Mouse (Mus musculus): ENCODE measurements around the gene Gnl3. TPM values are rescaled to one million over a fixed set of nuclear protein-coding genes. Genes with fewer than 3 reads are reported as not detected.

Gnl3 gene
- polyA plus RNA-seq, 1 experiment from 2014 or later = 107 TPM

DNA sequence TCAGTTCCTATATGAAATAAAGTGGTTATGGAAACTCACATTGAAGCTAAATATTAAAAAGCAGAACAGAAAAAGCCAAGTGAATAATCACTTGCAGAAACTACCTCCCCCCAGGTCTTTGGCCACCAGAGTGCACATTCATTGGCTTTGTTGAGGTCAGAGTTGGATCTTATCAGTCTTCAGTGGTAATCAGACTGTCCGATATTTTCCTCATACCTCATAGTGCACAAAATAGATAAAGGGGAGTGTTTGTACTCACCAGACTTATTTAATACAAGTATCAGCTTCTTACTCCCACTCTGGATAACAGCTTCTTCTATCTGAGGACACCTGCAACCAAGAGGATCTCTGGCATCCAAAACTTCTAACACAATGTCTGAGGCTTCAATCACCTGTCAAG is 2.9 kb downstream of the Gnl3 start:
- Histone ChIP-seq H3K27me3 (replicated peaks; ENCODE audit: control insufficient read depth, insufficient read depth, low read length) (no peaks in the 10 kb centered on the region), H3K9me3 (ENCODE audit: control insufficient read depth, low read length) (no peaks in the 10 kb centered on the region), H3K36me3 (ENCODE audit: control insufficient read depth, insufficient read depth, low read length) (peaks cover 68% of the 10 kb centered on the region), H3K27ac (replicated peaks; ENCODE audit: low read depth, low read length) (no peak overlapping the region), H3K4me1 (ENCODE audit: control insufficient read depth, insufficient read depth, low read length) (peaks cover 18% of the 10 kb centered on the region), H3K4me3 (ENCODE audit: low read depth, low read length) (no peak overlapping the region), H3K4me2 (ENCODE audit: low read depth, low read length) (no peak overlapping the region), H3K9ac (ENCODE audit: low read depth, low read length) (no peak overlapping the region)
- WGBS = 78% methylated on average over 1 of the region's 1 CpGs
- DNase-seq (ENCODE audit: low spot score) (no peak), ATAC-seq (ENCODE audit: low read depth) (no peak)

DNA sequence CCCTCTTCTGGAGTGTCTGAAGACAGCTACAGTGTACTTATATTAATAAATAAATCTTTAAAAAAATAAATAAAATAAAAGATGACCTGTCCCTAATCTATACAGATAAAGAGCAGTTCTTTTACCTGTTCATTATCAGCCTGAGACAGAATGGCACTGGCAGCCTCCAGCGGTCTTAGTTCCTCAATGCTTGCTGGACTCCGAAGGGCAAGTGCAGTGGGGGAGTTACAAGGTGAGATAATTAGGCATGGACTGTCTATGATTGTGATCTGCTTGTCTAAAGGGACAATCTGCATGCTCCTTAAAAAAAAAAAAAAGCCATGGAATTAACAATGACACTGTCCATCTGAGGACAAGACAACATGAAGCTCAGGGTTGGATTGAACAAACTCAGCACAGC is 5.0 kb downstream of the Gnl3 start:
- Histone ChIP-seq H3K27ac (replicated peaks; ENCODE audit: low read depth, low read length) (no peak overlapping the region), H3K36me3 (ENCODE audit: control insufficient read depth, insufficient read depth, low read length) (peaks cover 89% of the 10 kb centered on the region), H3K4me2 (ENCODE audit: low read depth, low read length) (no peak overlapping the region), H3K27me3 (replicated peaks; ENCODE audit: control insufficient read depth, insufficient read depth, low read length) (no peaks in the 10 kb centered on the region), H3K9me3 (ENCODE audit: control insufficient read depth, low read length) (no peaks in the 10 kb centered on the region), H3K4me3 (ENCODE audit: low read depth, low read length) (no peak overlapping the region), H3K9ac (ENCODE audit: low read depth, low read length) (no peak overlapping the region), H3K4me1 (ENCODE audit: control insufficient read depth, insufficient read depth, low read length) (peaks cover 10% of the 10 kb centered on the region)
- ATAC-seq (ENCODE audit: low read depth) (no peak), DNase-seq (ENCODE audit: low spot score) (no peak)
- WGBS = 100% methylated on average over 2 of the region's 2 CpGs

DNA sequence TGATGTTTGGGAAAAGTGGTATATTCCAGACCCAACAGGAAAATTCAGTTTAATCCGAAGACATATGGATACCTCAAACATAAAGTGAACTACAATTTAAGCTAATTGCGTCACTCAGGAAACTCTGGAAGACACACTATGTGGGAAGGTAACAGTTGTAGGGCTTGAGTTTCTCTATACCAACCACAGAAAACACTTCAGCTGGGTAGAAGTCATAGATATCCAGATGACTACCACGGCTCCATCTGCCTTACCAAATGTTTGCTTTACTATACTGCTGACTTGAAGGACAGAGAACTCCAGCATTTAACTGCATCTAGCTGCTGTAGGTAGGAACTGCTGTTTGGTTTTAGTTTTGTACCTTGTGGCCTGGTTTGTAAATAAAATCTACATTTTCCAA is 7.4 kb downstream of the Gnl3 start:
- Histone ChIP-seq H3K4me1 (ENCODE audit: control insufficient read depth, insufficient read depth, low read length) (no peaks in the 10 kb centered on the region), H3K4me3 (ENCODE audit: low read depth, low read length) (no peak overlapping the region), H3K27me3 (replicated peaks; ENCODE audit: control insufficient read depth, insufficient read depth, low read length) (no peaks in the 10 kb centered on the region), H3K27ac (replicated peaks; ENCODE audit: low read depth, low read length) (no peak overlapping the region), H3K36me3 (ENCODE audit: control insufficient read depth, insufficient read depth, low read length) (peaks cover 91% of the 10 kb centered on the region), H3K4me2 (ENCODE audit: low read depth, low read length) (no peak overlapping the region), H3K9me3 (ENCODE audit: control insufficient read depth, low read length) (no peaks in the 10 kb centered on the region), H3K9ac (ENCODE audit: low read depth, low read length) (no peak overlapping the region)
- WGBS = 96% methylated on average over 3 of the region's 3 CpGs
- ATAC-seq (ENCODE audit: low read depth) = no peak
- no peak for DNase-seq (ENCODE audit: low spot score)

DNA sequence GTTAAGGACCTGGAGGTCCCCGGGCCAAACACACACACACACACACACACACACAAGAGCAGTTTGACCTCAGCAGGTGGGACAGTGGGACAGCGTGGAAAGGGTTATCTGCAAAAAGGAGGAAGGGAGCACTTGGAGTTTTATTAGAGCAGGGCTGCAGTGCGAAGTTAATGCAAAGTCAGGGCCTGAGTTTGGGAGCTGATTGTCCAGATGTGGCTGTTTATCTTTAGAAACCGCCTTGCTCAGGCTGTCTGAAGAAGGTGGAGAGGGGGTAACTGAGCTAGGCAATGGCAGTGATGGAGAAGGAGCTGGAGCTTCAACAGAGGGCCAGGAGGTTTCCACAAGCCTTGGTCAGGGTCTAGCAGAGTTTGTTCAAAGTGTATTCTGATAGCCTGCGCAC is 12.2 kb downstream of the Gnl3 start:
- whole genome bisulfite sequencing = 74% methylated on average over 5 of the region's 5 CpGs
- H3K27ac ChIP-seq (replicated peaks; ENCODE audit: low read depth, low read length) = no peak overlapping the region
- H3K36me3 ChIP-seq (ENCODE audit: control insufficient read depth, insufficient read depth, low read length) = peaks cover 47% of the 10 kb centered on the region

DNA sequence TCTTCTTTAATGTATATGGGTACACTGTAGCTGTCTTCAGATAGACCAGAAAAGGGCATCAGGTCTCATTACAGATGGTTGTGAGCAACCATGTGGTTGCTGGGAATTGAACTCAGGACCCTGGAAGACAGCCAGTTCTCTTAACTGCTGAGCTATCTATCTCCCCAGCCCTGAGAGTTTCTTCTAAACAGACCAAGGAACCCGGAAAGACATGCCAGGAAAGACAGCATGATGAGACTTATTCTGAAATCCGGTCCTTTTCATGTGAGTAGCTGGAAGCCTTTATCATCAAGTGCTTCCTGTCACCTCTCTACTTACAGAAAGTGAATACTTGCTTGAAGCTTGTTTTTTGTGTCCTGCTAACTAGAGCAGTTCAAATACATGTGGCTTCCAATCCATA is 14.4 kb downstream of the Gnl3 start:
- 88% methylated on average over 2 of the region's 2 CpGs for WGBS
- no peak overlapping the region for H3K9ac ChIP-seq (ENCODE audit: low read depth, low read length)
- H3K4me3 ChIP-seq (ENCODE audit: low read depth, low read length) = no peak overlapping the region
- DNase-seq (ENCODE audit: low spot score) (no peak), ATAC-seq (ENCODE audit: low read depth) (no peak)
- no peak overlapping the region for H3K27ac ChIP-seq (replicated peaks; ENCODE audit: low read depth, low read length)
- H3K4me1 ChIP-seq (ENCODE audit: control insufficient read depth, insufficient read depth, low read length) = peaks cover 15% of the 10 kb centered on the region
- no peaks in the 10 kb centered on the region for H3K27me3 ChIP-seq (replicated peaks; ENCODE audit: control insufficient read depth, insufficient read depth, low read length)
- H3K36me3 ChIP-seq (ENCODE audit: control insufficient read depth, insufficient read depth, low read length) = peaks cover 29% of the 10 kb centered on the region
- no peak overlapping the region for H3K4me2 ChIP-seq (ENCODE audit: low read depth, low read length)
- H3K9me3 ChIP-seq (ENCODE audit: control insufficient read depth, low read length) = no peaks in the 10 kb centered on the region

More for the DNA sequence above, 12.2 kb downstream of the Gnl3 start:
- Histone ChIP-seq H3K4me1 (ENCODE audit: control insufficient read depth, insufficient read depth, low read length) (peaks cover 8% of the 10 kb centered on the region), H3K4me2 (ENCODE audit: low read depth, low read length) (no peak overlapping the region), H3K27me3 (replicated peaks; ENCODE audit: control insufficient read depth, insufficient read depth, low read length) (no peaks in the 10 kb centered on the region), H3K4me3 (ENCODE audit: low read depth, low read length) (no peak overlapping the region), H3K9me3 (ENCODE audit: control insufficient read depth, low read length) (no peaks in the 10 kb centered on the region), H3K9ac (ENCODE audit: low read depth, low read length) (no peak overlapping the region)
- ATAC-seq (ENCODE audit: low read depth) (no peak), DNase-seq (ENCODE audit: low spot score) (no peak)

DNA sequence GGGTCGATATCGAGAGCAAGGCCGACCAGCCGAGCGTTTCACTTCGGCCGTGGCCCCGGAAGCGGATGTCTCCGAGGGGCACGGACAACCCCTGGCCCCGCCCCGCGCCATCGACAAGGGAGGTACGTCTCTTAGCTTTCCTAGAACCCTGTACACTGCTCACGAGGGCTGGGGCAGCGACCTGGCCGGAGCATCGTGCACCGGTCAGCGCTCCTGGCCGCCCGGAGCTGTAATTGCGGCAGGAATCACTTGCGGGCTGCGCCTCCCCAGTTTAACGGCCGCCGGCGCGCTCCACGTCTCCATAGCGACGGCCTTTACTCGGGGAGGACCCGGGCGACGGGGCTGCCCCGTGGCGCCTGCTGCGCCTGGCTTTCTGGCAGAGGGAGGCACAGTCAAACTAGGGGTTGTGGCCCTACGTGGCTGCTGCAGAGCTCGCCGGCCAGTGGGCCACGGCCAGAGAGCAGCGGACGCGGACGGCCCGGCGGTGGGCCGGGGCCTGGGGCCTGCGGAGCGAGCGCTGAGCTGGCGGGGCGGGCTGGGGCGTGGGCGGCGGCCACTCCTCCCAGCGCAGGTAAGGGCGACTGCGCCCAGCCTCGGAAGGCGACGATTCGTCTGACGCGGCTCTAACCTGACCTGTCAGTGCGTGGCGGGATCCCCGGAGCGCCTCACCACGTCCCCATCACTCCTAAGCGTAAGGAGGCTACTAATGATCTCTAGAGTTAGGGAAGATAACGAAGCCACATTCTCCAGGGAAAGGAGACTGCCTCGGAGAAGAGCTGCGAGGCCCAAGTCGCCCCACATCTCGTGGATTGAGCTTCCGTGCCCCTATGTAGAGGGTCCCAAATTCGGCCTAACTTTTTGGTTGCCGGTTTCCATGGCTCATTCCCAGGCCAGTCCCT is 17.4 kb downstream of the Gnl3 start, which contains the start of the genes Glt8d1 and Spcs1:
TSS of gene Glt8d1 (plus strand) at position 94 of the 899 bp plus-strand sequence.
TSS of gene Spcs1 (minus strand) at position 366 of the 899 bp plus-strand sequence.
- Histone ChIP-seq H3K27ac (replicated peaks; ENCODE audit: low read depth, low read length) (peak within 1 kb of the TSS; percentile 94), H3K4me2 (ENCODE audit: low read depth, low read length) (peak within 1 kb of the TSS; percentile 81), H3K27me3 (replicated peaks; ENCODE audit: control insufficient read depth, insufficient read depth, low read length) (no peaks in the 10 kb centered on the region), H3K4me1 (ENCODE audit: control insufficient read depth, insufficient read depth, low read length) (peaks cover 15% of the 10 kb centered on the region), H3K4me3 (ENCODE audit: low read depth, low read length) (peak within 1 kb of the TSS; percentile 88), H3K36me3 (ENCODE audit: control insufficient read depth, insufficient read depth, low read length) (peaks cover 25% of the 10 kb centered on the region), H3K9ac (ENCODE audit: low read depth, low read length) (peak within 1 kb of the TSS; percentile 92), H3K9me3 (ENCODE audit: control insufficient read depth, low read length) (no peaks in the 10 kb centered on the region)
- whole genome bisulfite sequencing = under 1% methylated on average over 43 of the region's 84 CpGs
- peak; percentile 91 for DNase-seq (ENCODE audit: low spot score)
- peak; percentile 91 for ATAC-seq (ENCODE audit: low read depth)

DNA sequence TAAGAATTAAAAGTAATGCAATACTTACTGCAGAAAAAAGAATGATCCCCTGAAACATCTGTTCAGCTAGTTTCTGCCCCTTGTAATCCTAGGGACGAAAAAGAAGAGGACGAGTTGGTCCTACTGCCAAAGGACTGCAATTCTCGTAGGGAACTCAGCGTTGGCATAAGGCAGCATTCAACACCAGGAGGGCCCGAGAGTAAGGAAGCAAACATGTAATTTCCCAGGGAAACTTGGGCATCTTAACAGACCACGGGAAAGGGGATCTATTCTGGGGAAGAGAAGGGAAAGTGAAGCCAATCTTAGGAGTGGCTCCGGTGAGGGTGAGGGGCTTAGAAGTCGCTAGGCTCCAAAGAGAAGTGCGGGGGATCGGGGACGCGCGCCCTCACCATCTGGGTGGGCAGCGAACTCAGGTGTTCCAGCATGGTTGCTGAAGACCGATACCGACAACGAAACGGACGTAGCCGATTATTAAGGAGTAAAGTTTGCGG is 18.1 kb downstream of the Gnl3 start:
- Histone ChIP-seq H3K9ac (ENCODE audit: low read depth, low read length) (peak overlapping the region; percentile 92), H3K4me3 (ENCODE audit: low read depth, low read length) (peak overlapping the region; percentile 88), H3K4me1 (ENCODE audit: control insufficient read depth, insufficient read depth, low read length) (peaks cover 15% of the 10 kb centered on the region), H3K27ac (replicated peaks; ENCODE audit: low read depth, low read length) (peak overlapping the region; percentile 94), H3K9me3 (ENCODE audit: control insufficient read depth, low read length) (no peaks in the 10 kb centered on the region), H3K4me2 (ENCODE audit: low read depth, low read length) (peak overlapping the region; percentile 81), H3K27me3 (replicated peaks; ENCODE audit: control insufficient read depth, insufficient read depth, low read length) (no peaks in the 10 kb centered on the region), H3K36me3 (ENCODE audit: control insufficient read depth, insufficient read depth, low read length) (peaks cover 23% of the 10 kb centered on the region)
- 0% methylated on average over 21 of the region's 21 CpGs for WGBS
- DNase-seq (ENCODE audit: low spot score) (no peak), ATAC-seq (ENCODE audit: low read depth) (peak; percentile 13; the same call in 1 of the 2 replicates)

DNA sequence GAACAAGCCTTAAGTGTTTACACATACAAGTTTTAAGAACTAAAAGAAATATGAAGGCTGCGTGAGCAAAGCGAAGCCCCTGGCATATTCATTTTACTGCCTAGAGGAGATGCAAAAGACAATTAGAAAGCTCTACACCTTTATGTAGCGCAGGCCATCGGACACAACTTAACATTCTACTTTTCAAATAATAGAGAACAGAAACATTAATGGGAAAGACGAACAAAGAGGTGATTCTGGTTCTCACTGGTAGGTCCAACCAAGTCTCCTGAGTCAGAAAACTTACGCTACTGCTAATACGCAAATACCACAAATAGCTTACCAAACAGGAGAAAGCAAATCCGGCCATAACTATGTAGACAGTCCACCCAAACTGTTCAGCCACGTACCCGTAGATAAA is 18.6 kb downstream of the Gnl3 start:
- H3K36me3 ChIP-seq (ENCODE audit: control insufficient read depth, insufficient read depth, low read length) = peaks cover 23% of the 10 kb centered on the region
- no peaks in the 10 kb centered on the region for H3K27me3 ChIP-seq (replicated peaks; ENCODE audit: control insufficient read depth, insufficient read depth, low read length)
- peaks cover 15% of the 10 kb centered on the region for H3K4me1 ChIP-seq (ENCODE audit: control insufficient read depth, insufficient read depth, low read length)
- peak overlapping the region; percentile 81 for H3K4me2 ChIP-seq (ENCODE audit: low read depth, low read length)
- peak overlapping the region; percentile 94 for H3K27ac ChIP-seq (replicated peaks; ENCODE audit: low read depth, low read length)
- peak overlapping the region; percentile 92 for H3K9ac ChIP-seq (ENCODE audit: low read depth, low read length)
- WGBS = 59% methylated on average over 10 of the region's 10 CpGs
- H3K4me3 ChIP-seq (ENCODE audit: low read depth, low read length) = peak overlapping the region; percentile 88
- no peak for DNase-seq (ENCODE audit: low spot score)
- no peaks in the 10 kb centered on the region for H3K9me3 ChIP-seq (ENCODE audit: control insufficient read depth, low read length)
- no peak for ATAC-seq (ENCODE audit: low read depth)
